Mouse (Mus musculus) central nervous system, embryonic 14 days (tissue): ENCODE results near the gene Armcx4. TPM values are rescaled to one million over a fixed set of nuclear protein-coding genes. Genes with fewer than 3 reads are reported as not detected.

ENCODE experiments used
- polyA plus RNA-seq: library from polyadenylated mRNA; depleted of rRNA; stranded (reverse); fragments of >200 nt; gene quantifications from 2 replicates; pipeline ENCODE4 v1.2.3, GENCODE M21; 2012; rRNA removed

Gene Armcx4
- polyA plus RNA-seq = 37.3 and 38.5 TPM in 2 replicates

DNA sequence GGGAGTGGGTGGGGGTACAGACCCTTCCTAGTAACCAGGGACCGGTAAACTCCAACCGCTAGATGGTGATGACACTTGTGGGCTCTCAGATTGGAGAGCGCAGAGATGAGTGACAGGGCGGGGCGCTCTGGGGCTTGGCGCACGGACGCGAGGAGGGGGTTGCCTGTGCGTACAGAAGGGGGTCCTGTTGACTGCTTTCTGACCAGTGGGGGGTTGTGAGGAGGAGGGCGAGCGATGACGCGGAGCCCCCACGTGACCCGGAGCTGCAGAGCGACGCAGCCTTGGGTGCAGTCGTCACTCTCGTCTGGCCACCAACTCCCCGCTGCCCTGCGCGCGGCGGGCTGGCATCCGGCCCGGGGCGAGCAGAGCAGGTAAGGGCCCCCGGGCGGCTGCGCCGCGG, at the start of gene Armcx4:
TSS of gene Armcx4 (plus strand) at position 253 of the 400 bp plus-strand sequence.

DNA sequence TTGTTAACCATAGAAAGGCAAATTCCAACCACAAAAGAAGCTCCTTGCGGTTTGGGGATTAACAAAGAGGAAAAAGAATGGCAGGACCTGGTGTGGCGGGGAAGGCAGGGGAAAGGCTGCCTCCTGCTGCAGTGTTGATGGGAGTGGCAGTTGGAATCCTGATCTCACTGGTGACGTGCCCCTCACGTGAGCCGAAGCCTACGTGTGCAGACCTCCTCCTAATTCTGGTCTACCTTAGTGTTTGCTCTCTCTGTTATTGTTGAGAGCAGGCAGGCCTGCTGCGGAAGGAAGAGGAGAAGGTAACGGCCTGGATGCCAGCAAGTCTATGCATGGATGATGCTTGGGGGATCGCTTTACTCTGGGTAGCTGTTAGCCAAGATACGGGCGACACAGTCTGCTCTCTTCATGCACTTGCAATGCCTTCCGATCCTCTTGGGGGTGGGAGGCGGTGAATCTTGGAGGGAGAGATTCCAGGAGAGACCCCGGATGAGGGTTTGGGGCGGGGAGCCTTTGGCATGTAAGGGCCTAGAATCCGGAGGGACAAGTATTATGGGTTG, 31.5 kb downstream of the Armcx4 start, which contains the start of gene Armcx1:
TSS of gene Armcx1 (plus strand) at position 212 of the 557 bp plus-strand sequence.

Other genes with a start within 250 kb of the Armcx4 start
- gene Taf7l, start 210.0 kb upstream of the Armcx4 start, polyA plus RNA-seq = 0.08 TPM in 1 of 2 replicates, not detected in the other
- gene Timm8a1, start 144.7 kb upstream of the Armcx4 start, polyA plus RNA-seq = 14.7 and 15.3 TPM in 2 replicates
- 1.1 and 1.2 TPM in 2 replicates for gene Btk, start 102.9 kb upstream of the Armcx4 start, polyA plus RNA-seq
- 1,218 and 1,259 TPM in 2 replicates for gene Rpl36a, start 100.9 kb upstream of the Armcx4 start, polyA plus RNA-seq
- gene Gla, start 85.4 kb upstream of the Armcx4 start, polyA plus RNA-seq = 4.2 and 4.8 TPM in 2 replicates
- 106 and 113 TPM in 2 replicates for gene Hnrnph2, start 85.3 kb upstream of the Armcx4 start, polyA plus RNA-seq
- 89.4 and 91.6 TPM in 2 replicates for gene Armcx1, start 31.4 kb downstream of the Armcx4 start, polyA plus RNA-seq
- 39.7 and 45.7 TPM in 2 replicates for gene Armcx6, start 64.9 kb downstream of the Armcx4 start, polyA plus RNA-seq
- 52.0 and 53.7 TPM in 2 replicates for gene Armcx3, start 70.1 kb downstream of the Armcx4 start, polyA plus RNA-seq
- 98.3 and 111 TPM in 2 replicates for gene Armcx2, start 122.7 kb downstream of the Armcx4 start, polyA plus RNA-seq